Mouse (Mus musculus) megakaryocyte, embryonic 14.5 days (primary cell): ENCODE data around the gene Pofut1. TPM values are rescaled to one million over a fixed set of nuclear protein-coding genes. Genes with fewer than 3 reads are reported as not detected.
"Not testable (repeated sequence)": the region's sequence is repeated elsewhere in the genome, so short reads cannot be mapped to it uniquely, and the experiment has no call there.

Experiments used
- H3K27me3 ChIP-seq: replicated peaks from 2 replicates; pipeline ENCODE3; 2012; ENCODE audit warnings: inconsistent platforms
- H3K36me3 ChIP-seq: replicated peaks from 2 replicates; pipeline ENCODE3; 2012; ENCODE audit warnings: low read length, inconsistent platforms, mixed read lengths
- H3K4me1 ChIP-seq: 2 replicates; pipeline ENCODE4 v1.6.1; 2012; ENCODE audit warnings: inconsistent platforms
- H3K4me3 ChIP-seq: replicated peaks from 2 replicates; pipeline ENCODE3; 2012; ENCODE audit warnings: moderate library complexity, mild to moderate bottlenecking, inconsistent platforms
- H3K9me3 ChIP-seq: 2 replicates; pipeline ENCODE4 v1.6.1; 2012; ENCODE audit warnings: inconsistent platforms
- FLI1 ChIP-seq: IDR thresholded peaks from 2 replicates; pipeline ENCODE4 v1.6.1; 2012; ENCODE audit warnings: low read length, inconsistent platforms, mixed read lengths
- GATA1 ChIP-seq: IDR thresholded peaks from 3 replicates; pipeline ENCODE4 v1.6.1; 2012; ENCODE audit warnings: mixed read lengths, low read length, inconsistent platforms, borderline replicate concordance
- polyA plus RNA-seq: library from polyadenylated mRNA; stranded (reverse); fragments of >175 nt; gene quantifications from 2 replicates; pipeline ENCODE4 v1.2.3, GENCODE M21; 2012; ENCODE audit warnings: low replicate concordance; ENCODE audit not compliant: insufficient read depth

Gene Pofut1
- polyA plus RNA-seq, 1 experiment = 3.0 TPM

DNA sequence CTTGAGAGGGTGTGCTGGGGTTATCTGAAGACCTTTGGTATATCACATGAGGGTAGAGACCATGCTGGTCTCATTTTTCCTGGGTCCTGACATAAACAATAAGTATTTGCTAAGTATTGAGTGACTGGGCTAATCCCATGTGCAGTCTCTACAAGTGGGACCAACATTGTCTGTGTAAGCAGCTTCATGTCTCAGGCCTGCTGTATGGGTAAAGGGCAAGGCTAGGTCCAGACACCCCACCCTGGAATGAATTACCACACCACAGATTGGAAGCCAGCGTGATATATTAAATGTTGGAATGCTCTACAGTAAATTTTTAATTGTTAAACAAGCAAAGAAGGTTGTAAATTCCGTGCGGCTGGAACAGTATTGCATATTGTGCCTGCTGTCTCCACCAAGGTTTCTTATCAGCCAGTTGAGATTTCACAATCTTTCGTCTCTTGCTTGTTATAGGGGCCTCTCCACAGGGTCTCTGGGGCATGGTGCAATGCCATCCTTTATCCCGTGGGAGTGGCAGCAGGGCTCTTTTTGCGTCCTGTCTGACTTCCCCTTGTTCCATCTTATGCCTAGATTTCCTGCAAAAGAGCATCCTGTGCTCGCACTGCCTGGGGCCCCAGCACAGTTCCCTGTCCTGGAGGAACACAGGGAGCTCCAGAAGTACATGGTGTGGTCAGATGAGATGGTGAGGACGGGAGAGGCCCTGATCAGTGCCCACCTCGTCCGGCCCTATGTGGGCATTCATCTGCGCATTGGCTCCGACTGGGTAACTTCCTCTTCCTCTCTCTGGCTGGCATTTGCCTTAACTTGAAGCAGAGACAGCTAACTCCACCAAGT lies 17.9 kb downstream of the Pofut1 start:
- peaks cover 29% of the 10 kb centered on the region for H3K4me1 ChIP-seq
- H3K36me3 ChIP-seq = peaks cover 78% of the 10 kb centered on the region
- TF ChIP-seq GATA1 = no peak
- TF ChIP-seq FLI1 = no peak
- H3K4me3 ChIP-seq = no peak overlapping the region
- H3K9me3 ChIP-seq = 0 out of 2 replicates have a peak, but pooled peaks cover 4% of the 10 kb centered on the region
- H3K27me3 ChIP-seq = no peaks in the 10 kb centered on the region

DNA sequence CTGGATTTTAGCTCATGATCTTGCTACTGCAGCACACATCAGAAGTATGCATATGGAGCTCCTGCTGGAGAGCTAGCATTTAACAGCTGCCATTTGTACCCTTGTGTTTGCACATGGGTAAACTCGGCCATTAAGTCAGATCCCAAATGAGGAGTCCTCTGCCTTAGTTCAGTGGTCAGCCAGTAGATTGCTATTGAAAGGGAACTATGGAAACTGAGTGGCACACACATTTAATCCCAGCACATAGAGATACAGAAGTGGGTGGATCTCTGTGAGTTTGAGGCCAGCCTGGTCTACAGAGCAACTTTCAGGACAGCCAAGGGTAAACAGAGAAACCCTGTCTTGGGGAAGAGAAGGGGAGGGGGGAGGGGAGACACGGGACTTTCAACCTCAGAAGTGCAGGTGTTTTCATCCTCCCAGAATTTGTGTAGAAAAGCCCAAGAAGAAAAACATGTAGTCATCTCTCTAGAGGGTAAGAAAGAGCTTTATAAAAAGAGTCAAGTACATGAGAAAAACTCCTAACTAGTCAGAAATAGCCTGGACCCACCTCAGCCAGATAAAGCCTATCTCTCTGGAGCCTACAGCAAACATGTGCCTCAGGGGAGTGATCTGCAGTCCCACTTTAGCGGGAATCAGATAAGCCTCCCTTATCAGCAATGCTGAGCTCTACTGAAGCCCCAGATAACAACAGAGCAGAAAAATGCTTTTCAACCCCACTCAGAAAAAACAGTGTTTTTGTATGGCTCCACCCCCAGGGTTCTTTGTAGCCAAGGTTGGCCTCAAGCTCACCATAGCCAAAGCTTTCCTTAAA lies 18.7 kb downstream of the Pofut1 start:
- no peaks in the 10 kb centered on the region for H3K27me3 ChIP-seq
- H3K4me3 ChIP-seq = no peak overlapping the region
- TF ChIP-seq GATA1 (no peak), FLI1 (no peak)
- 0 out of 2 replicates have a peak, but pooled peaks cover 4% of the 10 kb centered on the region for H3K9me3 ChIP-seq
- H3K4me1 ChIP-seq = peaks cover 34% of the 10 kb centered on the region
- peaks cover 79% of the 10 kb centered on the region for H3K36me3 ChIP-seq

- Histone ChIP-seq H3K27me3 (no peaks in the 10 kb centered on the region), H3K36me3 (peaks cover 93% of the 10 kb centered on the region), H3K4me3 (no peak overlapping the region), H3K4me1 (peaks cover 44% of the 10 kb centered on the region), H3K9me3 (0 out of 2 replicates have a peak, but pooled peaks cover 4% of the 10 kb centered on the region)
- TF ChIP-seq GATA1 = no peak
- no peak for TF ChIP-seq FLI1
These were observed 21.7 kb downstream of the Pofut1 start for GRCm38 (mm10) chr2:153263053-153263452.

DNA sequence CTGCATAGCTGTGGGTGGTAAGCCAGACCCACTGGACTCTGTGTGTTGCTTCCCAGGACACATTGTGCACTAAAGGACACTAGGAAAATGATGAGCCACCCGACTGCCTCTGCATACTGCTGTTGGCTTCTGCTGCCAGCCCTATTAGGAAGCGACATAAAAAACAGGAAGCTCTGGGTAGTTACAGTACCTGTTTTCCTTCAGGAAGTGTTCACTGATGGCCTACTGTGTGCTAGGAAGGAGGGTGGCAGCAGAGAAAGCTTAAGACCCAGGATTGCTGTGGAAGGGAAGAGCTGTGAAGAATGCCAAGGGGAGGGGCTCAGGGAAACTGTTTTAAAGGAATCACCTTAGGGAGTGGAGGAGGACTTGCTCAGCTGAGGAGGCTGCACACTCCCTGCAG lies 26.0 kb downstream of the Pofut1 start:
- Histone ChIP-seq H3K9me3 (0 out of 2 replicates have a peak, but pooled peaks cover 4% of the 10 kb centered on the region), H3K36me3 (peaks cover 68% of the 10 kb centered on the region), H3K27me3 (no peaks in the 10 kb centered on the region), H3K4me3 (no peak overlapping the region), H3K4me1 (peaks cover 58% of the 10 kb centered on the region)
- no peak for TF ChIP-seq GATA1
- no peak for TF ChIP-seq FLI1

DNA sequence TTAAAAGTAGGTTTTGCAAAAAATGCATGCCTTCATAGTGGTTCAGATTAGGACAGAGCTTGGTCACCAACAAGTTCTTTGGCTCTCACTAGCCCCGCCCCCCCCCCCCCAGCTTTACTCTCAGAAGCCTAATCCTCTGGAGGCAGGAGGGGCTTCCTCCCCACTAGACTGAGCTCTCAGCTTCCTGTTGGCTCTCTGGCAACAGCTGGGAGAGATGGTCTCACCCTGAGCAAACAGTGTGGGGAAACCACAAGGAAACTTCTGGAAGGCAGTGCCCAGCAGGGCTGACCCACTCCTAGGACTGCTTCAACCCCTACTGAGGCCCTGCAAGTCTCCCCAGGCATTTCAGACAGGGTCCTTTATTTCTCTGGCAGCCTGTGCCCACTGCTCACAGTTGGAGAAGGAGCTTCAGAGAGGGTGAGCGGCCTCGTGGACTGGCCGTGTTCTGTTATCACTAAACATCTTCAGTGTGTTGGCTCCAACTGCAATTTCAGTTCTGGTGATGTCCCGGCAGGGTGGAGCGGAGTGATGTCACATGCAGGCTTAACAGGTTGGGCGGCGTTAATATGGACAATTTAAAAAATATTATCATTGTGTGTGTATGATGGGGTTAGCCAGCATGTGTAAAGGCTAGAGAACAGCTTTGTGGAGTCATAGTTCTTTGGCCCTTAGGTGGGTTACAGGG lies 29.0 kb downstream of the Pofut1 start:
- not testable (repeated sequence) for H3K27me3 ChIP-seq, H3K4me3 ChIP-seq, H3K9me3 ChIP-seq
- H3K36me3 ChIP-seq = peaks cover 40% of the 10 kb centered on the region
- peaks cover 68% of the 10 kb centered on the region for H3K4me1 ChIP-seq

GRCm38 (mm10) chr2:153274200-153274918 lies 33.0 kb downstream of the Pofut1 start:
- not testable (repeated sequence) for H3K36me3 ChIP-seq, H3K27me3 ChIP-seq, H3K9me3 ChIP-seq, H3K4me3 ChIP-seq
- peaks cover 59% of the 10 kb centered on the region for H3K4me1 ChIP-seq

- H3K36me3 ChIP-seq = no peaks in the 10 kb centered on the region
- peaks cover 53% of the 10 kb centered on the region for H3K4me1 ChIP-seq
These were observed 33.5 kb downstream of the Pofut1 start for GRCm38 (mm10) chr2:153274919-153275247.

DNA sequence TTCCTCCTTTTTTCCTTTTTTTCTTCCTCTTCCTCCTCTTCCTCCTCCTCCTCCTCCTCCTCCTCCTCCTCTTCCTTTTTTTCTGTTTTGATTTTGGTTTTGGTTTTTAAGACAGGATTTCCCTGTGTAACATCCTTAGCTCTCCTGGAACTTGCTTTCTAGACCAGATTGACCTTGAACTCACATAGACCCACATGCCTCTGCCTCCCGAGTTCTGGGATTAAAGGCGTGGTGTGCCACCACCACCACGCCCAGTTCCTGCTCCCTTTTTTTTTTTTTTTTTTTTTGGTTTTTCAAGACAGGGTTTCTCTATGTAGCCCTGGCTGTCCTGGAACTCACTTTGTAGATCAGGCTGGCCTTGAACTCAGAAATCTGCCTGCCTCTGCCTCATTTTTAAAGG lies 34.2 kb downstream of the Pofut1 start:
- H3K27me3 ChIP-seq, H3K36me3 ChIP-seq, H3K9me3 ChIP-seq, H3K4me3 ChIP-seq: not testable (repeated sequence)
- peaks cover 54% of the 10 kb centered on the region for H3K4me1 ChIP-seq

More at GRCm38 (mm10) chr2:153274919-153275247, 33.5 kb downstream of the Pofut1 start:
- no peaks in the 10 kb centered on the region for H3K9me3 ChIP-seq
- H3K27me3 ChIP-seq = no peaks in the 10 kb centered on the region
- H3K4me3 ChIP-seq = no peak overlapping the region
- TF ChIP-seq GATA1 (no peak), FLI1 (no peak)

- Histone ChIP-seq H3K4me1 (peaks cover 46% of the 10 kb centered on the region), H3K4me3 (no peak overlapping the region), H3K36me3 (no peaks in the 10 kb centered on the region), H3K9me3 (no peaks in the 10 kb centered on the region), H3K27me3 (peaks cover 2% of the 10 kb centered on the region)
- TF ChIP-seq FLI1 (no peak), GATA1 (no peak)
These were observed 35.1 kb downstream of the Pofut1 start for GRCm38 (mm10) chr2:153276440-153276839.

DNA sequence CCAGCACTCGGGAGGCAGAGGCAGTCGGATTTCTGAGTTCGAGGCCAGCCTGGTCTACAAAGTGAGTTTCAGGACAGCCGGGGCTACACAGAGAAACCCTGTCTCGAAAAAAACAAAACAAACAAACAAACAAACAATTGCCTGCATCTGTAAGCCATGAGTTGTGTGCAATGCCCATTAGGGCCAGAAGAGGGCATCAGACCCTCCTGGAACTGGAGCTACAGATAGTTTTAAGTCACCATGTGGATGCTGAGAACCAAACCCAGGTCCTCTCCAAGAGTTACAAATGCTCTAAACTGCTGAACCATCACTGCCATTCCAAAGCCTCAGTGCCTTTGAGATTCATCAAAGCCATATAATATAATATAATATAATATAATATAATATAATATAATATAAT lies 35.5 kb downstream of the Pofut1 start:
- H3K27me3 ChIP-seq, H3K4me3 ChIP-seq, H3K36me3 ChIP-seq, H3K9me3 ChIP-seq: not testable (repeated sequence)
- peaks cover 44% of the 10 kb centered on the region for H3K4me1 ChIP-seq
